Mouse (Mus musculus): ENCODE data around the gene Meis2.
A peak's percentile ranks its signal among the peaks of the same experiment; 100 is the strongest.

The Meis2 gene

GRCm38 (mm10) chr2:116001352-116002138 is 64.1 kb downstream of the Meis2 start:
- DNase-seq (ENCODE audit: low read depth, low spot score): no peak

- no peak for DNase-seq (ENCODE audit: low read depth, low spot score)
Measured at GRCm38 (mm10) chr2:116000514-116000913, 65.1 kb downstream of the Meis2 start.

GRCm38 (mm10) chr2:115998802-115999201 is 66.8 kb downstream of the Meis2 start:
- no peak for DNase-seq (ENCODE audit: low read depth, low spot score)

GRCm38 (mm10) chr2:115996438-115996837 is 69.2 kb downstream of the Meis2 start:
- DNase-seq (ENCODE audit: low read depth, low spot score): no peak

- no peak for DNase-seq (ENCODE audit: low read depth, low spot score)
Measured at GRCm38 (mm10) chr2:115993877-115994276, 71.8 kb downstream of the Meis2 start.

GRCm38 (mm10) chr2:115989249-115989648 is 76.4 kb downstream of the Meis2 start:
- no peak for DNase-seq (ENCODE audit: low read depth, low spot score)

GRCm38 (mm10) chr2:115988448-115988847 is 77.2 kb downstream of the Meis2 start:
- no peak for DNase-seq (ENCODE audit: low read depth, low spot score)

- DNase-seq (ENCODE audit: low read depth, low spot score): no peak
Measured at GRCm38 (mm10) chr2:115984952-115985351, 80.7 kb downstream of the Meis2 start.

GRCm38 (mm10) chr2:115984487-115984886 is 81.2 kb downstream of the Meis2 start:
- no peak for DNase-seq (ENCODE audit: low read depth, low spot score)

GRCm38 (mm10) chr2:115980490-115980889 is 85.1 kb downstream of the Meis2 start:
- no peak for DNase-seq (ENCODE audit: low read depth, low spot score)

- DNase-seq (ENCODE audit: low read depth, low spot score): peak; percentile 64
Measured at GRCm38 (mm10) chr2:115979683-115980476, 85.8 kb downstream of the Meis2 start.

- no peak for DNase-seq (ENCODE audit: low read depth, low spot score)
Measured at GRCm38 (mm10) chr2:115978666-115979065, 87.0 kb downstream of the Meis2 start.

GRCm38 (mm10) chr2:115971296-115971805 is 94.3 kb downstream of the Meis2 start:
- DNase-seq (ENCODE audit: low read depth, low spot score): no peak

- no peak for DNase-seq (ENCODE audit: low read depth, low spot score)
Measured at GRCm38 (mm10) chr2:115970091-115970820, 95.4 kb downstream of the Meis2 start.

GRCm38 (mm10) chr2:115969201-115969600 is 96.4 kb downstream of the Meis2 start:
- peak; percentile 25 for DNase-seq (ENCODE audit: low read depth, low spot score)

- no peak for DNase-seq (ENCODE audit: low read depth, low spot score)
Measured at GRCm38 (mm10) chr2:115964911-115965310, 100.7 kb downstream of the Meis2 start.

- DNase-seq (ENCODE audit: low read depth, low spot score): peak; percentile 60
Measured at GRCm38 (mm10) chr2:115963293-115963835, 102.3 kb downstream of the Meis2 start.

- DNase-seq (ENCODE audit: low read depth, low spot score): no peak
Measured at GRCm38 (mm10) chr2:115962728-115963127, 102.9 kb downstream of the Meis2 start.

GRCm38 (mm10) chr2:115962113-115962512 is 103.5 kb downstream of the Meis2 start:
- DNase-seq (ENCODE audit: low read depth, low spot score): no peak

- DNase-seq (ENCODE audit: low read depth, low spot score): no peak
Measured at GRCm38 (mm10) chr2:115960615-115961014, 105.0 kb downstream of the Meis2 start.

- DNase-seq (ENCODE audit: low read depth, low spot score): no peak
Measured at GRCm38 (mm10) chr2:115956786-115957185, 108.9 kb downstream of the Meis2 start.

GRCm38 (mm10) chr2:115950645-115951044 is 115.0 kb downstream of the Meis2 start:
- no peak for DNase-seq (ENCODE audit: low read depth, low spot score)

Data from ES-CJ7 (cell line).